Mouse (Mus musculus) thymus, adult 18-20 months (tissue): ENCODE data around the gene Tent5d.

Experiments
- DNase-seq, 2 experiments: peaks; one replicate each; pipeline ENCODE4 v3.0.0; 2022; ENCODE audit warnings: mixed read lengths in 2 of 2

The Tent5d gene

GRCm38 (mm10) chrX:107792290-107792689 is at the start of gene Tent5d:
TSS of gene Tent5d (plus strand) at chrX:107792590.
- no peak for DNase-seq

DNA sequence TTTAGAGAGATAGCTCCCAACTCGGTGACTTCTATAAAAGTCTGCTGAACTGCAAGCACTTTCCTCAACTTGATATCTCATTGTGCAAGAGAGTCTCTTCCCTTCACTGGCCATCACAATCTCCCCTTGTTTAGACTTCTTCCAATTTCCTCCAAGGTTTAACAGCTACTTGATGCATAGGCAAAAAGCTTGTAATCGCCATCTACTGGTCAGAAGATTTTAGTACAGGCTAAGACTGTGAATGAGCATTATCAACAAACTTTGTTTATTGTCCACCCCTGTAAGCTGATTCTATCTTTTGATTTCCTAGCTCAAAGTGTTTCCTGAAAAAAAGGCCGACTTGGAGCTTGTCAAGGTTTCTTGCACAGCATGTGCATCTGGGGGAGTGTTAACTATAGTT is 24.5 kb upstream of the Tent5d start:
- DNase-seq = no peak

GRCm38 (mm10) chrX:107790136-107790535 is 2.3 kb upstream of the Tent5d start:
- DNase-seq = no peak

GRCm38 (mm10) chrX:107790750-107791493 is 1.5 kb upstream of the Tent5d start:
- no peak for DNase-seq

DNA sequence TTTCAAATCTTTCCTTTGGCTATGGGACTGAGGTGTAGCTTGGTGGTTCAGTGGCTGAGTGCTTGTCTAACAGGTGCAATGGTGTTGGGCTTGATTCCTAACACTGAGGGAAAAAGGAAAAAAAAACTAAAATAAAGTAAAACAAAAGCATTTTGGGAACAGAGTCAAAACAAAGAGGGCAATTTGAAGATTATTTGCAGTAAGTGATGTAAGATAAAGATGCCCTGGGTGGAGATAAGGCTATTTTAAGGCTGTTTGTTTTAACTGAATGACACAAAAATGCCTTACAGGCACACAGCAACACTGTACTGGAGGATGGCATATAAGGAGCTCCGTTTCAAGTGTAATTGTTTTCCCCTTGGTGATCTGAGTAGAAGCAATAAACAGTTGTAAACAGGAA is 3.4 kb downstream of the Tent5d start:
- no peak for DNase-seq

- DNase-seq = no peak
Measured at GRCm38 (mm10) chrX:107796919-107797318, 4.5 kb downstream of the Tent5d start.

DNA sequence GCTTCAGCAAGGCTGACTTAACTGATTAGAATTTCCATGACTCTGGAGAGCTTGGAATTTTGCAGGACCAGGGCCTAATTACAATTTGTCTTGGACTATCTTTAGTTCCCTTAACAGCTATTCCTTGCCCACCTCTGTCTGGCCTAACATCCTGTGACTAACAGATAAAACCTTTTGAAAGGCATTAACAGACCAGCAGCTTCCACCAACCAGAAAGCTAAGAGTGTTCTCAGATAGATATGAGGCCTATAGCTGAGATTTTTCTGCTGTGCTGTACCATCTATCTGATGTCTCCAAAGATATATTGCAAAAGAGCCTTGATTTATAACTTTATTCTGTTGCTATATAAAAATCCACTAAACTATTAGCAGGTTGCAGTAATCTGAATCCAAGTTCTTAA is 19.7 kb downstream of the Tent5d start:
- no peak for DNase-seq

DNA sequence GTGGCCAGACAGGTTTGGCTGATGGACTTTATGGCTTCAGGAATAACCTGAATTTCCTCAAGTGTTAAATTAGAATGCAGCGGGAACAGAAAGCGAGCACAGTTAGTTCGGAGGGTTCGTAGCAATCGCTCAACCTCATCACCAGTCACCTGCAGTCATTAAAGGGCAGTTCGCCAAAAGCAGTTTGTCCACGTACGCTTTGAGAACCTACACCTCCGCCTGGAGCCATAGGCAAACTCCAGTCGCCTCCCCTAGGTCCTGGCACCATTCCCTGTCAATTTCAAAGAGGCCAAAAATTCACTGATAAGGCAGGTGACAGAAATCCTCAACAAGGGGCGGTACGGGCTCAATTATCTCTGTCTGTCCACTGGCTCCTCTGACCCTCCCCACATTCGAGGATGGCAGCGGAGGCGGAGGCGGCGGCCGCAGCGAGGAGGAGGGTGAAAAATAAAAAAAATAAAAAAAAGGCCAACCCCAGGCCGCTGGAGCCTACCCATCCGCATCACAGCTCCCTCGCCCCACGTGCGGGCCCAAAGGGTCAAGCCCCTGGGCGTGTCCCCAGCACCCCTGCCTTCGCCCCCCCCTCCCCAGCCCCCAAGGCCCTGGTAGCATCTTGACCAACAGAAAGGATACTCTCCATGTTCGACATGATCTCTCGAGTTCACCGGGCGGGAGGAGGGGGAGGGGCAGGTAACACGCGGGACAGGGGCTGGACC is 23.3 kb downstream of the Tent5d start:
- no peak for DNase-seq

DNA sequence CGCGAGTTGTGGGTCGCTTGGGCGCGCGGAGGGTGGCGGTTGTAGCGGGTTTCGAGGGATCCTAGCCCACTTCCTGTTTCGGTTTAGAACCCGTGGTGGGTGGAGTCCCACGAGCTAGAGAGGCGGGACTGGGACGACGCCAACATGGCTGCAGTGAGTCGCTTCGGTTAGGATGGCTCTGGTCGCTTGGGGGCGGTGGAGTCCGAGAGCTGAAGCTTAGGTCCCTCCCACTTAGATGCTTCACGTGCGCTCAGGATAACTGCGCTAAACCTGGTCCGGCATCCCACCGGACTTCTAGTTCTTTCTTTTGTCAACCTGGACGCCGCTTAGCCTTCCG is 23.8 kb downstream of the Tent5d start, which contains the start of gene 2610002M06Rik:
Gene 2610002M06Rik, minus strand, starts transcription at position 117 of the 337 bp plus-strand sequence.
- DNase-seq = peak; percentile 75 to 81

- no peak for DNase-seq
Measured at GRCm38 (mm10) chrX:107816726-107817125, 24.3 kb downstream of the Tent5d start.

GRCm38 (mm10) chrX:107858165-107858564 is 65.8 kb downstream of the Tent5d start:
- DNase-seq = no peak
